Mouse (Mus musculus) adrenal gland, postnatal 10 days (tissue): ENCODE results near the gene Ulk3. TPM values are rescaled to one million over a fixed set of nuclear protein-coding genes. Genes with fewer than 3 reads are reported as not detected.

ENCODE experiments used
- DNase-seq: peaks from one replicate; pipeline ENCODE4 v3.0.0; 2021; ENCODE audit warnings: mixed read lengths
- total RNA-seq, 2 experiments: library from RNA; stranded (reverse); gene quantifications; 2 replicates each; pipeline ENCODE4 v1.2.3; 2021

Ulk3 gene
- total RNA-seq, 2 experiments from 2014 or later = 9.2 to 17.0 TPM

DNA sequence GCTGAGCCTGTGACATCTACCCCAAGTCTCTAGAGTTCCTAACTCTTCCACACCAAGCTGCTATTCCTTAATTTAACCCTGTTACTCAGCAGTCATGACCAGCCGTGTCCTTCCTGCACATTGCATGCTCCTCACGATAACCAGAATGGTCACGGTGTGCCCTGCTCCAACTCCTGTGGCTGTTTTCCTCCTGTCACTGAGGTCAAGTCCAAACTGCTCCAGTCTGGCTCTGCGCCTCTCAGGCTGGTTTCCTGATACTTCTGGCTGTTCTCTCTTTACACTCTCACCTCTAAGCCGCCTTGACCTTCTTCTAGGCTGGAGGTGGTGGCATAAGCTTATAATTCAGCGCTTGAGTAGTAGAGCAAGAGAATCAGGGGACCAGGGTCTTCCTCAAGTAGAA lies 20.8 kb upstream of the Ulk3 start:
- DNase-seq = no peak

DNA sequence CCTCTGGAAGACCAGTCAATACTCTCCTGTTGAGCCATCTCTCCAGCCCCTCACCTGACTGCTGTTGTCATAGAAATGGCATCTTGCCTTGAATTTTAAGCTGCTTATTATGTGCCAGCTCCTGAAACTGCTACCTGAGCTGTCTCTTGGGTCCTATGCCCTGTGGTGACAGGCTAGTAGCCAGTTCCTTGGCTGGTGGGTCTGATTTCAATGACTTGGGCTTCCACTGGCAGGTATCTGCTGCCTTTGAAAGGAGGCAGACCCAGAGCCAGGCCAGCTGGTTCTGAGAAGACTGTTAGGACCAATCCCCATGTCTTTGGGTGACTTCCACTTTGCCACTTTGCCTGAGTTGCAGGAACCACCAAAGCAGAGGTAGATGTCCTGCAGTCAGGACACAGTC lies 14.9 kb upstream of the Ulk3 start:
- no peak for DNase-seq

DNA sequence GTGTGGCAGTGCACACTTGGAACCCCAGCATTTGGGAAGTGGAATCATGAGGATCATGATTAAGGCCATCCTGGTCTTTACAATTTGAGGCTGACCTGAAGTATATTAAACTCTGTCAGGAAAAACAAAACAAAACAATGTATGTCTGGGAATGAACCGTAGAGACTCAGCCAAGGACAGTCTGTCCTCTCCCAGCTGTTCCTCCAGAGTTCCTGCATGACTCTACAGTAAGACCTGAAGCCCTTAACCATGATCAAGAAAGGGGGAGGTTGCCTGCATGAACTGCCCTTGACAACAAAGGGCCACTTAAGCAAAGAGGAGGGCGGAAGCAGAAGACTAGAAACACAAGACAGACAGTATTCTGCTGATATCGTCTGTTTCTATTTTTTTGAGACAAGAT lies 13.7 kb upstream of the Ulk3 start:
- no peak for DNase-seq

DNA sequence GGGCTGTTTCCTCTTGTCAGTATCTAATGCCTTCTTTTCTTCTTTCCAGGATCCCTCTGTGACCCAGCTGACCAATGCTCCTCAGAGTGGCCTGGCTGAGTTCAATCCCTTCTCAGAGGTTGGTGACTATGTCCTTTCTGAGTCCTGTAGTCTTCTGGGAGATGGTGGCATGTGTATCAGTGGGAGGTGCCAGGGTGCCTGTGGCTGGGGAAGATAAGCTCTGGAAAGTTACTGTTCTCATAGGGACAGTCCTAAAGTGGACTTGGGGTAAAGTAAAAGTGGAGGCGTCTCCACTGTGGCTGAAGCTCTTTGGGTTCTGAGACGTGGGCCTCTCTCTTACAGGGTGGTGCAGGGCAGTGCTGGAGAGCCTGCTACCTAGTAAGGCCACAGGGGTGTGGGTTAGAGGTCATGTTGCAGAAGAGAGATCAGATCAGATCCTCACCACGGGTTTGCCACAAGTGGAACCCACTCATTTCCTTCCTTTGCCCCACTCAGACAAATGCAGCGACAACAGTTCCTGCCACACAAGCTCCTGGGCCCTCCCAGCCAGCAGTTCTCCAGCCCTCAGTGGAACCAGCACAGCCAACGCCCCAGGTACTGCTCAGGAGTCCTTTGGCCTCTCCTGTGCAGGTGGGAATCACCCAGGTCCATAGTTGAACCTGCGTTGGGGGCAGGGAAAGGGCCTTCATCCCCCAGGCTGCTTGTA lies 12.0 kb upstream of the Ulk3 start:
- no peak for DNase-seq

GRCm38 (mm10) chr9:57584991-57585390 lies 4.3 kb upstream of the Ulk3 start:
- no peak for DNase-seq

DNA sequence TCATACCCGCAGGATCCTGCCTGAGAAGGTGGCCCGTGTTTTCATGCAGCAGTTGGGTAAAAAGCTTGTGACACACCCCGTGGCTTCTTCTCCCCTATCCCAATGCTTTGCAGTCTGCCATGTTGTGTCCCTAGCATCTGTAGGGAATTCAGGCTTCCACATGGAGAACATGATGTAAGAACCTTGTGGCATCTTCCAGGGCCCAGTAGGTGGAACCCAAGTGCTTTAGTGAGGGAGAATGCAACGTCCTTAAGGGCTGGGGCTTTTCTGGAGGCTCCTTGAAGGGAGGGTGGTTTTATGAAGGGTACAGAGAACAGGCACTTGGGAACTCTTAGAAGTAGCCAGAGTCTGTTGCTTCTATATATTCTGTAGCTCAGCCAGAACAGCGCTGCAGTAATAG lies 1.5 kb downstream of the Ulk3 start:
- no peak for DNase-seq

DNA sequence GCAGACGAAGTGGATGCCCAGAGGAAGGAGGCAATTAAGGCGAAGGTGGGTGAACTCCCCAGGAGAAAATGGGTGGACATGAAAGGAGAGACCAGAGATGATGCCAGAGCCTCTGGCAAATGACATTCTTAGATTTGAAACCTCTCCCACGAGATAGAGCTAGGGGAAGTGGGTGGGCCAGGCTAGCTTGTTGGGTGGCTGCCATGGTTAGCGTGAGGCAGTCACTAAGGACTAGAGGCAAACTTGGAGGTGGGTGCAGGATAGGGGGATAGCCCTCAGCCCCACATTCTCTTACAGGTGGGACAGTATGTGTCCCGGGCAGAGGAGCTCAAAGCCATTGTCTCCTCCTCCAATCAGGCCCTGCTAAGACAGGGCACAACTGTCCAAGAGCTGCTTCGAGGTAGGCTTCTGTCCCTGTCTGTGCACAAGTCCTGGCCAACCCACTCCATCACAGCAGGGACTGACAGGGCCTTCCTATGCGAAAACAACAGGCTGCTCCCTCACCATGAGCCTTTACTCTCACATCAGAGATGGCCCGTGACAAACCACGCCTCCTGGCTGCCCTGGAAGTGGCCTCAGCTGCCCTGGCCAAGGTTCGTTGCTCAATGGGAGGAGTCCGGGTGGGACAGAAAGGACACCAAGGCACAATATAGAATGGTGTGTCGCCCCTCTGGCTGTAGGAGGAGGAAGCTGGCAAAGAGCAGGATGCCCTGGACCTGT lies 4.4 kb downstream of the Ulk3 start:
- no peak for DNase-seq

DNA sequence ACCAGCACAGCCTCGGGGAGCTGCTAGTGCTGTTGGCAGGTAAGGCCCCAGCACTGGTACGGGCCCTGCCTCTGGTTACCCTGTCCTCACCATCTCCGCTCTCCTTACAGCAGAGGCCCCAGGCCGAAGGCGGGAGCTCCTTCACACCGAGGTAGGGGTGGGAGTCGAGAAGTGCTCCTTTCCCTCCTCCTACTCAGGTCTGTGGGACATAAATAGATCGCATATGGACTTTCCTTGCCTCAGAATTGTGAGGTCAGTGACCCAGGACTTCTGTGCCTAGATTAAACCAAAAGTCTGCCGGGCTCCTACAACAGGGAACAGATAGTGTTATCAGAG lies 4.9 kb downstream of the Ulk3 start:
- no peak for DNase-seq

DNA sequence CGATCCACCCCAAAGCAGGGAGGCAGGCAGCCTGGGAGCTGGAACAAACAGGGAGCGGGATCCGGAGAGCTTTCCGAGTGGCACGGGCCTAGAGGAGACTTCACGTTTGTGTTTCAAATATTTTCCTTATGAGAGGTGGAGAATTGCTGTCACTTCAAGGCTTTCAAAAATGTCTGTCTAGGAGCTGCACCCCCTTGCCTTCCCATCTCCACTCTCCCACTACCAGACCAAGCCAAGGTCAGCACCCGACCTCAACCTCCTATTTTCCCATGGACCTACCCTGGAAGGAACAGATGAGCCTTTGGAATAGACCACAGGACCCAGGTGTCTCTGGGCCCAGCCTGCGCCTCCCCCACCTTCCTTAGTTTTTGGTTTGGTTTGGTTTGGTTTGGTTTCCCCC lies 8.0 kb downstream of the Ulk3 start:
- DNase-seq = no peak

DNA sequence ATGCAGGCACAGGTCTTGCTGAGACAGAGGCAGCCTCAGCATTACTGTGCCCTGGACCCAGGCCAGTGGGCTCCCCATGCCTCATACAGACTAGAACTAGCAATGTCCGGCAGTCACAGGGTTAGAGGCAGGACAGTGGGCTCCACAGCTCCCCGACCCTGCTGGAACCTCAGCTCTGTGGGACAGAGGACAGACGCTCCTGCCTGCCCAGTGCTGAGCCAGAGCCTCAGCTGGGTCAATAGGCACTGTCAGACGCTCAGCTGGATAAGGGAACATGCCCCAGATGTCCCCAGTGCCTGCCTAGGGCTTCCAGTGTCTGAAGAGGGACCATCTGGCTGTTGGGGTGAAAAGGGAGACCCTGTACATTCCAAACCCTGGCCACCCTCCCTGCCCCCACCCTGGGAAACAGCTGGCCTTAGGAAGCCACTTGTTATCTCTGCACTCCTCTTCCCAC lies 8.7 kb downstream of the Ulk3 start:
- no peak for DNase-seq

- no peak for DNase-seq
Measured at GRCm38 (mm10) chr9:57598851-57599563, 9.8 kb downstream of the Ulk3 start.

DNA sequence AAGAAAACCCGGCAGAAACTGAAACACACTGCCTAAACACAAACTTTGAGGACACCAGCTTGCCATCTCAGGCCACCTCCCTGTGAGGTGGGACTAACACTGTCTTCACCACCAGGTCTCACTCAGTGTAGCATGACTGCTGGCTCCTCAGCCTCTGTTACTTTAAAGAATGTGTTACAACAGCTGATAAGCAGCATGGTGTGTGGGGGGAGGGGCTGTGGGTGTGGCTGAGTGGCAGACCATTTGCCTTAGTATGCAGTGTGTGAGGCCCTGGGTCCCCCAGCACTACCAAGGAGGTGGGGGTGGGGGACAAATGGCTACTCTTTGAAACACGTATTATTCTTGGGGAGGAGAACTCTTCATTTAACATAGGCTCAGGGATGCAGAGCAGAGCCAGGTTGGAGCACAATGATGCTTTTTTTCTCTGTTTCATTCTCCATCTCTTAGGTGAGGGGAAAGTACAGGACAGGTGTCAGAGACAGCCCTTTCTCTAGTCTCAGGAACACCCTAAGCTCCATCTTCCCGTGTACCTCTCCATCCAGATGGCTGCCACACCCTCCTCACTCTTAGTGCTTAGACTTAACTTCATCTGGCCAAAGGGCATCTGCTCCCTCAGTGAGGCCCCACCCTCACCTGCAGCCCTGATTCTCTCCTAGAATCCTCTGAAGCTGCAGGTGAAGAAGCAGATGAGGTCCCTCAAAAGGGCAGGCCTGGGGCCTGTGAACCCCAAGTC lies 11.5 kb downstream of the Ulk3 start:
- no peak for DNase-seq

DNA sequence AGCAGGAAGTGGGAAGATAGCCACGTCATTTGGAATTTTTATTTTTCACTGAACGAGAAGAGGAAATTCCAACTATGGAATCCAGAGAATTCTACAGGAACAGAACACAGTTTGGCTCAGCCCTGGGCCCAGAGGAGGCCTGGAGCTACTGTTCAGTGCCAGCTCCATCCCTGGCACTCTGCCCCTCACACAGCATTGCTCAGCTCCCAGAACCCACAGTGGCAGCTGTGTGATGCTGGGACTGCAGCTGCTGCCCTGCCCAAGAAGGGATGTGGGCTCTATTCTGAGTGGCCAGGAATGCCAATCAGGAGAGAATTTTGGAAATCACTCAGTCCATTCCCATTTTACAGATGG lies 12.1 kb downstream of the Ulk3 start:
- no peak for DNase-seq

DNA sequence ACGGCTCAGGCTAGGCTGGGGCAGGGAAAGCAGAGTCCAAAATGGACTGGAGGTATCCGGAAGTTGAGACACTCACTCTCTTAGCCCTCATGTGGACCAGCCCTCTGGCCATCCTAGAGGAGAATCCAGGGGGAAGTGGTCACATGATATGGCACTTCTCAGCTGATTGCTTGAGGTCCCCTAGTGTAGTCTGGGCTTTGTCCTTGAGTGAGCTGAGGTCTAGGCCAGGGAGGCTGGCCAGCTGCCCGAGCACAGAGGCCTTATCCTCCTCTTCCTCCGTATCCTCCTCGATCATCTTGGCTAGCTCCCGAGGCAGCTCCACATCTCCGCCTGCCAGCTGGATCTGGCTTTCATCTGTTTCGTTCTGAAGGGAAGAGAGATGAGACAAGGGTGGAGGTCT lies 12.8 kb downstream of the Ulk3 start:
- no peak for DNase-seq

GRCm38 (mm10) chr9:57604875-57605274 lies 15.6 kb downstream of the Ulk3 start:
- DNase-seq = no peak

DNA sequence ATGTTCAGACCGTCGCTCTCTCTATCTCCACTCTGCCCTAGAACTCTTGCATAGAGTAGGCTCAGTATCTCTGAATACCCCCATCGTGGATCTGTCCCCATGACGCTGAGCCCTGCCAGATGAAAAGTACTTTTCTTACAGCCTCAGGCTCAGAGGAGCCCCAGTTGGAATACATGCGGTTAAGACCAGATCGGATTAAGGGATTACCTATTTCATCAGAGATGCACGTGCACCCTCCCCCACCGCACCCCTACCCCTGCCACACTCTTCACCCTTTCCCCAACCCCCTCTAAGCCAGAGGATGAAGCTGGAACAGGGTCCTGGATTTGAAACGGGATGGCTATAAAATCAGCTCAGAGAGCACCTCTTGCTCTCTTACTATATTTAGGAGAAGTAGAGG lies 16.3 kb downstream of the Ulk3 start:
- no peak for DNase-seq

DNA sequence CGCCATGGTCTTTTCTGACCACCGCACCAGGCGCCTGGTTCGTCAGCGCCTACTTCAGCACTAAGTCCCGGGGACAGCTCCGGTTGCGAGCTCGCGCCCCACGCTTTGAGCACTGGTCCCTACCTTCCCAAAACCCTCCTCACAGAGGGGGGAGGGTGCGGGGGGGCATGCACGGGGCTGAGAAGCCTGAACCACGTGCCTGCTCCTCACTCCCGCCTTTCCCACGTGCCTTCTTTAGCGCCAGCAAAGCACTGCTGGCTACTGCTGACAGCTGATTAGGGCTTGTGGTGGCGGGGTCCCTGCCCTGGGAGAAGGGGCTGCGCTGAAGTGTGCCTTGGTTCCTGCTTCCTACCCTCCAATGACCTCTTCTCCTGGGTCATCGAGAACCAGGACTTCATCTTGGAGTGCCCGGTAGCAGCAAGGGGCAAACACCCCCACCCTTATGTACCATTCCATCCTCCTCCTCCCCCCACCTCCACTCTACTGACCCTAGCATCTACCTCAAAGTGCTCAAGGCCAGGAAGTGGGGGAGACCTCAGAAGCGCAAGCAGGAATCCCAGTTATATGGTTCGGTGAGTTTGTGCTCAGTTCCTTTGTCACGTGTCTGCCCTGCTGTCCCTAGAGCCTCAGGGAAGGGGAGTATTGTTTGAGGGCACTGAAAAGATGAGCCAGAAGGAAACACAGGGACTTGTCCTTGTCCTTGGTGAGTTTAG lies 17.0 kb downstream of the Ulk3 start, which contains the start of gene Cplx3:
Gene Cplx3, minus strand, starts transcription at position 143 of the 713 bp plus-strand sequence.
- peak; percentile 75 for DNase-seq

- DNase-seq = no peak
Measured at GRCm38 (mm10) chr9:57609803-57610202, 20.6 kb downstream of the Ulk3 start.

DNA sequence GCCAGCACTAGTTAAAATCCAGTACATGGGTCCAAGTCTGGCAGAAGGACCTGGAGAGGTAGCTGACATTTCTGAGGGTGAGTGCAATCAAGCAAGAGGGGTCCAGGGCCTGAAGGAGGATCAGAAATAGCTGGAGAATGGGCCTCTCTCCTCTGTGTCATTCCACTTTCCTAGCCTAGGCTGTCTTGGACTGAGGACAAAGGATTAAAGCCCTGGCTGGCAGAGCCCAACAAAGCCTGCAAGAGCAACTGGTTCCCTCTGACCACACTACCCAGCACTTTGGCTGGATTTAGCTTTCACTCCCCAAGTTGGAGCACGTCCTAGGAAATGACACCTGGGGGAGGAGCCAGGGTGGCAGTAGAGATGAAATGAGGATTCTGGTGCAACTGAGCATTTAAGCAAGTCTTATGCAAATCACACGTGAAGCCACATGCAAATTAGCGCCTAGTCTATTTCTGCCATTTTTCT lies 21.1 kb downstream of the Ulk3 start:
- DNase-seq = no peak

DNA sequence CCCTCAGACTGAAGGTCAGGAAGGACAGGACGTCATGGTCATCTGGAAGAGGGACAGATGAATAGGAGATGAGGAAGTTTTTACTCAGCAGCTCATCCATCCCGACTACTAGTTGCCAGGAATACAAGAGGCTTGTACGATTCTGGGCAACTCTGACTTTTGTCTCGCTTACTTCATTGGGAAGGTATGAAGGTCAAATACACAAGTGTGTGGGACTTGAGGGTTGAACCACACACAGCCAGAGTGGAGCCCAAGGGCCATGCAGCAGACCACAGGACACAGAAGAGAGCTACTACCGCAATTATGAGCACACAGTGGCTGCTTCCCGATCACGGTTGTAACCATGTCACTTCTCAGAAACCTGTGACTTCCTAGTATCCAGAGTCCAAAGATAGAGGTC lies 23.3 kb downstream of the Ulk3 start:
- DNase-seq = no peak

DNA sequence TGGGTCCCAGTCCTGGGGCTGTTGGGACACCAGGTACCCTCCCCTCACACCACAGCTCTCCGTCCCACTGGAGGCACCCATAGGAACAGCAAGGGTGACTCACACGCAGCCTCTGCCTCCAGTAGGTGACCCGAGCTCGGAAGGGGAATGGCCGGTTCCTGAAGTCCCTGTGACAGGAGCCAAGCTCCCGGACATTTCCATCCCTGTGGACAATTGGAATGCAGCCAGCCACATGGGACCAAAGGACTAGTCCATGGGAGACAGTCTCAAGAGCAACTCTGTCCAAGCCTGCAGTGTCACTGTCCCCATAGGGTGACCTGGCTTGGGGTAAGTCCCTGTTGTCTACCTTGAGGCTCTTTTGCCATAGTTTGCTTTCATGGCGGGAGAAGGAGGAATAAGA lies 24.7 kb downstream of the Ulk3 start:
- no peak for DNase-seq

DNA sequence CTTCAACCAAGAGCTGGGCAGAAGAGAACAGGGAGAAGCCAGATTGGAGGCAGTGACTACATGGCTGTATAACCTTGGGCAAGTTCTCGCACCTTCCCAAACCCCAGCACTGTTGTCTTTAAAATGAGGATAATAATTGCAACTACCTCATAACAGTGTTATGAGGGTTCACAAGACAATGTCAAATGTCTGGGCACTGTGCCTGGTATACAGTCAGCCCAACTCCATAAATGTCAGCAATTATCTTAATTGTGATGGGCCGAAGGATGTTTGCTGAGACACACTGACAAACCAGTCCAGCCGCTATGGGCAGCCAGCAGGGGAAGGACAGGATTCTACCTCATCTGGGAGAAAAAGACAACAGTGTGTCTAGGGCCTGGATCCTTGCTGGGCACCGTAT lies 25.5 kb downstream of the Ulk3 start:
- DNase-seq = peak; percentile 54
